Mouse (Mus musculus): ENCODE measurements around the gene Polr3gl.
A peak's percentile ranks its signal among the peaks of the same experiment; 100 is the strongest.

The Polr3gl gene

GRCm38 (mm10) chr3:96571336-96571735, 22.6 kb downstream of the Polr3gl start:
- DNase-seq: no peak

DNA sequence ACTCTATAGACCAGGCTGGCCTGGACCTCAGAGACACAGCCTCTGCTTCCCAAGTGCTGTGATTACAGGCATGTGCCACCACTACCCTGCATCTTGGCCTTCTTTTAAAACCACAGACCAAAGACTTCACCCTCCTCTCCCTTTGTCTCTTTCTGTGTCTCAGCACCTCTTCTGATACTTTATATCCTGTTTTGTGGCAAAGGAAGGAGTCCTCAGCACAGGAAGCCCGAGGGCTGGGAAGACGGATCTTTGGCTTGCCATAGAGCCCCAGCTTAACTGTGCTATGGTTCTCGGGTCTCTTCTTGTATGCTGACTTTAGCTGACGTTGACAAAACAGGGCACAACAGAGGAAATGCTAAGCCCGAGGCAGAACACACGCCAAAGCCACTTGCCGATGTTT, 23.3 kb downstream of the Polr3gl start:
- DNase-seq: no peak

GRCm38 (mm10) chr3:96569966-96570605, 23.9 kb downstream of the Polr3gl start:
- DNase-seq: no peak

GRCm38 (mm10) chr3:96569506-96569905, 24.5 kb downstream of the Polr3gl start:
- DNase-seq: no peak

DNA sequence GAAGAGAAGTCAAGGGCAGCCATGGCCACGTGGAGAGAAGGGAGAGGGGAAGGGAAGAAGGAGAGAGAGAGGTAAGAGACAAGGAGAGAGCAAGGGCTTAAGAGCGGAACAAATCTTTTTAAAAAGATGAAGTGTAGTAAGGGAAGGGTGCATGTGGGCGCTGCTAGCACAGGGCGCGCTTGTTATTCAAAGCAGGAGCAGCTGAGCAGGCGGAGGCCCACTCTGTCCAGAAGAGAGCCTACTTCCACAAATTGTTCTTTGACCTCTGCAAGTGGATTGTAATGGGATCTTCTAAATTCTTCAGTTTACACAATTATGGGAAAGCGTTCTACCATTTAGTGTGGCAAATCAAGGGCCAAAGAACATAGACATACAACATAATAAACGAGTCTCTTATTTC, 25.4 kb downstream of the Polr3gl start:
- no peak for DNase-seq

GRCm38 (mm10) chr3:96566661-96567450, 27.1 kb downstream of the Polr3gl start:
- DNase-seq: peak in 1 of 2 experiments; percentile 72

- DNase-seq: no peak
Observed at GRCm38 (mm10) chr3:96565105-96565504, 28.9 kb downstream of the Polr3gl start.

DNA sequence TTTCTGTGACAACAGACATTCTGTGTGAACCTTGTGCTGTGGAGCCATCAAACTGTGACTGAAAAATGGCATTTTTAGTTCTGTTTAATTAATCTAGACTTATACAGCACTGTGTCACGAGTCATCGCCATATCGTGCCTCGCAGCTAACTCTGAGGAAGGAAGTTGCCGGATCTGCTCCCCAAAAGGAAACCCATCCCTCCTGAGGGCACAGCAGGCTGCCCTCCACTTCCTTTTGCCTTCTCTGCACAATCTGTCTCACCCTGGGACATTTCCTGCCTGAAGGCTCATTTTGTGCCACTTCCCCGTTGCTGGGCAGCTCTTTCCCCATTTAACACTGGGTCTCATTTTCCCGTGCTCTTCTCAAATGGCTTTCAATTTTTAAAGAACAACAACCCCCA, 29.3 kb downstream of the Polr3gl start:
- no peak for DNase-seq

DNA sequence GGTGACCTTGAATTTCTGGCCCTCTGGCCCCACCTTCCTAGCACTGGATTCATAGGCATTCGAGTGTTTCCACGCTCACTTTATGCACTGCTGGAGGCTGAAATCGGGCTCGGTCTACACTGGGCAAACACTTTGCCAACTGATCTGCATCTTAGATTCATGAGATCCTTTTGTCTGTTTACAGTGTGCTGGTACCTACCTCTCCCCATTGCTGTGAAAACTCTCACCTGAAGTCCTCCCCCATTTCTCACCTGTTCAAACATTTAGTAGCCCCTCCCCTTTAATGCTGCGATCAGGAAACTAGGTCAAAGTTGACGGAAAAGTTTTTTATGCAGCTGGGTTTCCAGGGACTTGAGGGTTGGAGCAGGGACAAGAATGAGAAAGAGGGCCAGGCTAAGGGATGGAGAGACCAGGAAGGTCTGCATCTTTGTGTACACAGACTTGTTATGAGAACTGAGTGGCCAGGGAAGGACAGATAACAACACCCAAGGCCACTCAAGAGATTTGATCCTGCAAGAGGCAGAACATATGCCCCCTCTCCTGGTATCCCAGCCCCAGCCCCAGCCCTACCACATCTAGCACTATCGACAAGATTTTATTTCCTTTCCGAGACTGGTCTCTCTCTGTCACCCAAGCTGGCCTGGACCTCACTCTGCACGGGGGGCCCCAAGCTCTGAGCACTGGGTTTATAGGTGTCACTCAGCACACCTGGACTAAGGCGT, 29.9 kb downstream of the Polr3gl start:
- DNase-seq: no peak

- no peak for DNase-seq
Observed at GRCm38 (mm10) chr3:96563267-96563666, 30.7 kb downstream of the Polr3gl start.

- no peak for DNase-seq
Observed at GRCm38 (mm10) chr3:96561946-96562681, 31.9 kb downstream of the Polr3gl start.

GRCm38 (mm10) chr3:96560881-96561668, 32.9 kb downstream of the Polr3gl start:
- DNase-seq: no peak

DNA sequence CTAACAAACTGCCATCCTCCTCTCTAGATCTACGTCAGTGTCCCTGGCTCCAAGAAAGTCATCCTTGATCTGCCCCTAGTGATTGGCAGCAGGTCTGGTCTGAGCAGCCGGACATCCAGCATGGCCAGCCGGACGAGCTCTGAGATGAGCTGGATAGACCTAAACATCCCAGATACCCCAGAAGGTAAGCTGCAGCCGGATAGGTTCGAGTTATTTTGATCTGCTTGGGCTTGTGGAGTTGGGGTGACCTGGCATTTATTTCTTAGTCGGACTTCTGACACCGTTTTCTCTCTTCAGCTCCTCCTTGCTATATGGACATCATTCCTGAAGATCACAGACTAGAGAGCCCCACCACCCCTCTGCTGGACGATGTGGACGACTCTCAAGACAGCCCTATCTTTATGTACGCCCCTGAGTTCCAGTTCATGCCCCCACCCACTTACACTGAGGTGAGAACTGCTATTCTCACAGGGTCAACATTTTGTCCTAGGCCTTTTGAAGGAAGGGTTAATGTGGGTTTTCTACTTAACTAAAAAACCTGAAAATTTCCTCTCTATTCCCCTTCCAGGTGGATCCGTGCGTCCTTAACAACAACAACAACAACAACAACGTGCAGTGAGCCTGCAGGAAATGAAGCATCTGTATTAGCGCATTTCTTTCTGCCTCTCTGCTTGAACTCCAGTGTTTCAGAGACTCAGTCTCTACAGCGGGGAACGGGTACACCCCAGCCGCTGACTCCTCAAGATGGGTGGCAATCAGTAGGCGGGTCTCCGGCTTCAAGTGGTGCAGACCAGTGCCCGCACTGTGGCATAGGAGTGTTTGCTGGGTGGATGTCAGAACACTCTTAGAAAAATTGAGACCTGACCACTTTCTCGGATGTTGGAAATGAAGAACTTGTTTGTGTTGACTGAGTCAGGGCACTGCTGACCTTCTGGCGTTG, 33.8 kb downstream of the Polr3gl start:
- no peak for DNase-seq

DNA sequence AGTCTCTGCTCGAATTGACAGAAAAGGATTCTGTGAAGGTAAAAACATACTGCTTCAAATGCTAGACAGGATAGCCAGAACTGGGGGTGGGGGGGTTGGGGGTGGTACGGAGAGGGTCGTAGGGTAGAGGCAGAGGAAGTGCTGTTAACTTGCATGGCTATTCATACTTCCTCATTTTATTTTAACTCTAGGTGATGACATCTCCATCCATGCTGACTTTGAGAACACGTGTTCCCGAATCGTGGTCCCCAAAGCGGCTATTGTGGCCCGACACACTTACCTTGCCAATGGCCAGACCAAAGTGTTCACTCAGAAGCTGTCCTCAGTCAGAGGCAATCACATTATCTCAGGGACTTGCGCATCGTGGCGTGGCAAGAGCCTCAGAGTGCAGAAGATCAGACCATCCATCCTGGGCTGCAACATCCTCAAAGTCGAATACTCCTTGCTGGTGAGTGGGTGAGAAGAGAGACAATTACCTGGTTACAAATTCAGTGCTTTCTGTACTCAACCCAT, 34.5 kb downstream of the Polr3gl start:
- DNase-seq: no peak

GRCm38 (mm10) chr3:96558668-96559196, 35.2 kb downstream of the Polr3gl start:
- DNase-seq: no peak

- DNase-seq: no peak
Observed at GRCm38 (mm10) chr3:96558159-96558558, 35.8 kb downstream of the Polr3gl start.

- peak; percentile 99 for DNase-seq
Observed at GRCm38 (mm10) chr3:96557694-96558093, 36.3 kb downstream of the Polr3gl start, which contains the start of gene Txnip. Gene Txnip, plus strand, starts transcription at chr3:96557957.

DNA sequence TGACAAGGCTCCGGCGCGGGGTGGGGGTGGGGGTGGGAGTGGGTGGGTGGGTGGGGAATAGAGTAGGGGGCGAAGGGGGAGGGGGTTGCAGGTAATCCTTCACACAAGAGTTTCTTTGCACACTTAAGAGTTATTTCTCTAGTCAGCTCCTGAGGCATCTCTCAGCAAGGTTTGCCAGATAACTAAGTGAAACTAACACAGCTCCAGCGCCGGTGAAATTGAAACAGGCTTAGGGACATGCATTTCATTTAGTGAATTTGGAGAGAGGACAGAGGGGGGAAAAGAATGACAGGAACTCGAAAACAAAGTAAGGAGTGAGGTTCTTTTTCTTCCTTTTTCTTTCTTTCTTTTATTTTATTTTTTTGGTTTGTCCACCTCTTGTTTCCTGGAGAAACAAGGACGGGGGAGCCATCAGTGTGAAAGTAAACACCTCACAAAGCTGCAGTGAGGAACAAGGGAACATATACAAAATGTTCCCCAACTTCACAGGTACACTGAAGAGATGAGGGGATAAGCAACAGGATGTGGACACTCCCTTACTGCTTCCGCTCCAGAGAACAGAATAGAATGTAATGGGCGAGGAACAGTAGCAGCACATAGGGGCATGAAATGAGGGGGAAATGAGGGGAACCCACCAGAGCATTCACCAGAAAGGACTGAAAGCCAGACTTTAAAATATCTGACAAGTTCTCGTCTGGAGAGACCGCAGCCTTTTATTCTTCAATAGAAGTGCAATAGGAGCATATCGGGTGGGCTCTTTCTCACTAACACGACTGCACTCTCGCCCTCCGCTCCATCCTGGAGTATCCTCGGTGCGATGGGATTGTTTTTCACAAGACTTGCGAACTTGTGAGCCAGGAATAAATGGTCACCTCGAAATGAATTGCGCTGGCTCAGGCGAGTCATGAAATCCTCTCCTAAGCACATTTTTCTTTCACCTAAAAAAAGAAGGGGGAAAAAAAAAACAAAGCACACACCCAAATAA, 37.0 kb downstream of the Polr3gl start:
- peak in 1 of 2 experiments; percentile 19 for DNase-seq

- DNase-seq: peak in 1 of 2 experiments; percentile 11
Observed at GRCm38 (mm10) chr3:96555999-96556614, 37.9 kb downstream of the Polr3gl start.

All from kidney, adult 8-10 months (tissue).